Mouse (Mus musculus) adrenal gland, adult 10 weeks (tissue): ENCODE data around the gene Cspg4. TPM values are rescaled to one million over a fixed set of nuclear protein-coding genes. Genes with fewer than 3 reads are reported as not detected.

ENCODE experiments used
- polyA plus RNA-seq: library from polyadenylated mRNA; stranded (reverse); fragments of 350-450 nt; fragmentation: Illumina TruSeq; extraction: RNeasy Lipid Tissue Mini Kit (QIAGEN cat#74804); gene quantifications from one replicate; pipeline ENCODE4 v1.2.3, GENCODE M21; 2014; ENCODE audit warnings: low read depth, low replicate concordance

The Cspg4 gene
- polyA plus RNA-seq: 0.29 TPM

DNA sequence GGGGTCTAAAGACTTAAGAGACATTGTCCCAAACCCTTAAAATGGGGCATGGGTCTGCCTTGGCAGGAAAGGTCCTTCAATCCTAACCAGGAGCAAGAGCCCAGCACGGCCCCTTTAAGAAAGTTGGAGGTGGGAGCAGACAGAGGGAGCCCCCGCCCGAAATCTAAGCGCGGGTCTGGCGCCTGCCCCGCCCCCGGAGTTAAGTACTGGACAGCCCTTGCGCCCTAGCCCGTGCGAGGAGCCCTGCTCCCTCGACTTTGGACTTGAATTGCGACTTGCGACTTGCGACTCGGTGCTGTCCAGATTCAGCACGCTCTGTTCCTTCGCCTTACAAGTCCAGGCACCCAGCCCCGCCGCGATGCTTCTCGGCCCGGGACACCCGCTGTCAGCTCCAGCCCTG lies at the start of gene Cspg4:
Cspg4 (plus strand) TSS at position 202 of the 400 bp plus-strand sequence.

GRCm38 (mm10) chr9:56864216-56864729 lies 560 bp upstream of the Cspg4 start, which contains the start of gene Odf3l1:
Odf3l1 (minus strand) TSS chr9:56864679.

DNA sequence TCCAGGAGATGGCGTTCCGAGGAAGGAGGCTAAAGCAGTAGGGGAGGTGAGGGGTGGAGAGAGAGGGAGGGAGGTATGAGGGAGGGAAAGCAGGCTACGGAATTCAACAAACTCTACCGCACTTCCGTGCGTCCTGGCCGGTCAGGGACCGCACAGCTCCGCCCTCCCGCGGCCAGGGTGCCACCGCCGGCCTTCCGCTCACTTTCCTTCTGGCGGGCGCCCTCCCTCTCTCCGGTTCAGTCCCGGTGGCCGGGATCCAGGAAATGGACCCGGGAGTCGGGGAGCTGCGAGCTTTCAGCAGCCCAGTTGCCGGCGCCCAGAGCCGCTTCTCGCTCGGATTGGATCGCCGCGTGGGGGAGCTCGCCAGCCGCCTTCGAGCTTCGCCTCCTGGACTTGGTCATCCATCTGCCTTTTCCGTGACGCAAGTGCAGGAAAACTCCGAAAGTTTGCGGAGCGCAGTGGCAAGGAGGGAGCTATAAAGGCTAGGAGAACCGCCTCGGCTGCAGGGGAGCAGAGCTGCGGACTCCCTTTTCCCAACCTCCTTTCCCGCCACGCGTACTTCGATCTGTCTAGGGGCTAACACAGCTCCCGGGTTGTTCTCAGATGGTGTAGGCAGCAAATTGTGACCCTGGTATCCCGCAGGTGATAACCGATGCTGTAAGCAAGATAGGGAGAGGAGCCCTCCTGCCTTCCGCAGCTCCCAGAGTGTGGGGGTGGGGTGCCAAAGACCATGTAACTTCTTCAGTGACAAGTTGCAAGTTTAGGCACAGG lies 63.4 kb downstream of the Cspg4 start, which contains the start of gene Snx33:
Snx33 (minus strand) TSS at position 331 of the 771 bp plus-strand sequence.

DNA sequence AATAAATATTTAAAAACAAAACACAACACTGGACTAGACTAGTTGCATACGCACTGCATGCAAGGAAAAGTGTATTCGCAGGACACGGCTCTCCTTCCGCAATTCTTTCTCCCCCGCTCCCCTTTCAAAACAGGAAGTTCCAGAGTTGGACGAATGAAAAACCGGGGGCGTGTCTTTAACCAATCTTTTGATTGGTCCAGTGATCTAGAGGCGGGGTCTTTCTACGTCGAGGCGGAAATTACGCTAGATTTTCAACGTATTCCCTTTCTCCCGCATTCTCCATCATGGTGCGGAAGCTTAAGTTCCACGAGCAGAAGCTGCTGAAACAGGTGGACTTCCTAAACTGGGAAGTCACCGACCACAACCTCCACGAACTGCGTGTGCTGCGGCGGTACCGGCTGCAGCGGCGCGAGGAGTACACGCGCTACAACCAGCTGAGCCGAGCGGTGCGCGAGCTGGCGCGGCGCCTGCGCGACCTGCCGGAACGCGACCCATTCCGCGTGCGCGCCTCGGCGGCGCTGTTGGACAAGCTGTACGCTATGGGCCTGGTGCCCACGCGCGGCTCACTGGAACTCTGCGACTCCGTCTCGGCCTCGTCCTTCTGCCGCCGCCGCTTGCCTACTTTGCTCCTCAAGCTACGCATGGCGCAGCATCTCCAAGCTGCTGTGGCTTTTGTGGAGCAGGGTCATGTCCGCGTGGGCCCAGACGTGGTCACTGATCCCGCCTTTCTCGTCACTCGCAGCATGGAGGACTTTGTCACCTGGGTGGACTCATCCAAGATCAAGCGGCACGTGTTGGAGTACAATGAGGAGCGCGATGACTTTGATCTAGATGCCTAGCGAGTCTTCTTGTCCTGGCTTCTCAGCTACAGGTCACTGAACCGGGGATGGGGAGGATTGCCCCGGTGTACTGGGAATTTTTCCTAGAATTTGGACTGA lies 72.7 kb downstream of the Cspg4 start, which contains the start of gene Imp3:
Imp3 (plus strand) TSS at position 253 of the 938 bp plus-strand sequence.

Other genes starting within 250 kb of the Cspg4 start
- not detected for gene Lingo1, start 68.6 kb upstream of the Cspg4 start, polyA plus RNA-seq
- not detected for gene Odf3l1, start 354 bp upstream of the Cspg4 start, polyA plus RNA-seq
- gene Snx33, start 63.3 kb downstream of the Cspg4 start, polyA plus RNA-seq: 3.6 TPM
- gene Imp3, start 72.4 kb downstream of the Cspg4 start, polyA plus RNA-seq: 51.7 TPM
- 20.1 TPM for gene Snupn, start 85.8 kb downstream of the Cspg4 start, polyA plus RNA-seq
- gene Ptpn9, start 129.9 kb downstream of the Cspg4 start, polyA plus RNA-seq: 69.1 TPM
- 33.1 TPM for gene Sin3a, start 207.0 kb downstream of the Cspg4 start, polyA plus RNA-seq